Mouse (Mus musculus) liver, adult 2 months (tissue): ENCODE measurements around the gene Fam124b. TPM values are rescaled to one million over a fixed set of nuclear protein-coding genes. Genes with fewer than 3 reads are reported as not detected.

Experiments
- DNase-seq: peaks from one replicate; pipeline ENCODE4 v3.0.0-alpha.2; 2011; ENCODE audit warnings: low read depth, low spot score; ENCODE audit errors: extremely low read depth
- H3K27ac ChIP-seq: fragments of 200-500 bp; replicated peaks from 2 replicates; pipeline ENCODE4 v1.5.1; 2012; ENCODE audit warnings: low read depth, mild to moderate bottlenecking, control low read depth, inconsistent platforms, low read length; ENCODE audit not compliant: insufficient read depth
- H3K27me3 ChIP-seq: fragments of 200-500 bp; 2 replicates; pipeline ENCODE4 v1.6.1; 2012; ENCODE audit warnings: mild to moderate bottlenecking, moderate library complexity, low read length, inconsistent platforms; ENCODE audit not compliant: control insufficient read depth, insufficient read depth
- H3K36me3 ChIP-seq: fragments of 200-500 bp; 2 replicates; pipeline ENCODE4 v1.6.1; 2012; ENCODE audit warnings: low read length, inconsistent platforms; ENCODE audit not compliant: control insufficient read depth, insufficient read depth
- H3K4me1 ChIP-seq: fragments of 200-500 bp; 2 replicates; pipeline ENCODE4 v1.6.1; 2011; ENCODE audit warnings: low read length; ENCODE audit not compliant: control insufficient read depth, insufficient read depth
- H3K4me3 ChIP-seq: fragments of 200-500 bp; 2 replicates; pipeline ENCODE4 v1.5.1; 2011; ENCODE audit warnings: low read depth, mild to moderate bottlenecking, control low read depth, low read length, moderate library complexity; ENCODE audit not compliant: insufficient read depth
- H3K79me2 ChIP-seq: fragments of 200-500 bp; 2 replicates; pipeline ENCODE4 v1.6.1; 2012; ENCODE audit warnings: inconsistent platforms, mild to moderate bottlenecking, low read length, moderate library complexity; ENCODE audit not compliant: control insufficient read depth, insufficient read depth
- H3K9ac ChIP-seq: fragments of 200-500 bp; 2 replicates; pipeline ENCODE4 v1.6.1; 2012; ENCODE audit warnings: low read depth, mild to moderate bottlenecking, control low read depth, inconsistent platforms, low read length
- CTCF ChIP-seq: fragments of 200-500 bp; IDR thresholded peaks from 2 replicates; pipeline ENCODE4 v1.5.1; 2011; ENCODE audit warnings: low read depth, low read length, control low read depth
- POLR2A ChIP-seq: fragments of 200-500 bp; IDR thresholded peaks from 2 replicates; pipeline ENCODE4 v1.6.1; 2011; ENCODE audit warnings: low read length, control low read depth; ENCODE audit not compliant: insufficient read depth; ENCODE audit errors: extremely low read depth
- polyA plus RNA-seq: library from polyadenylated mRNA; depleted of rRNA; stranded (reverse); fragments of >200 nt; gene quantifications from 2 replicates; pipeline ENCODE4 v1.2.3, GENCODE M21; 2012; rRNA removed
- total RNA-seq: library from RNA; depleted of rRNA; stranded (reverse); fragments of >200 nt; gene quantifications from 2 replicates; pipeline ENCODE4 v1.2.3, GENCODE M21; 2014; rRNA removed

The Fam124b gene
- total and polyA plus RNA-seq, 2 experiments, result not detected

- no peaks in the 10 kb centered on the region for H3K79me2 ChIP-seq
- TF ChIP-seq CTCF, result no peak
- no peak for TF ChIP-seq POLR2A
- H3K27me3 ChIP-seq, result no peaks in the 10 kb centered on the region
- no peak overlapping the region for H3K27ac ChIP-seq
- DNase-seq, result no peak
- H3K4me1 ChIP-seq, result no peaks in the 10 kb centered on the region
- no peak overlapping the region for H3K9ac ChIP-seq
- H3K36me3 ChIP-seq, result no peaks in the 10 kb centered on the region
- no peak overlapping the region for H3K4me3 ChIP-seq
These were observed 67.6 kb downstream of the Fam124b start for GRCm38 (mm10) chr1:80150681-80151080.

Other genes with a start within 250 kb of the Fam124b start
- gene Cul3, start 122.0 kb upstream of the Fam124b start, total RNA-seq, result 41.8 and 59.1 TPM in 2 replicates
- 7.4 and 7.8 TPM in 2 replicates for gene Cul3, start 122.0 kb upstream of the Fam124b start, polyA plus RNA-seq
- gene Gm45261, start 243.0 kb upstream of the Fam124b start, total RNA-seq, result not detected in 2 replicates
- not detected in 2 replicates for gene Gm45261, start 243.0 kb upstream of the Fam124b start, polyA plus RNA-seq